Mouse (Mus musculus) frontal cortex, postnatal 10 days (tissue): ENCODE data around the gene Ldb1.
"Not testable (repeated sequence)": the region's sequence is repeated elsewhere in the genome, so short reads cannot be mapped to it uniquely, and the experiment has no call there.

Source experiments
- DNase-seq, 2 experiments: peaks; one replicate each; pipeline ENCODE4 v3.0.0; 2022; ENCODE audit warnings: low spot score in 2 of 2, mixed read lengths in 1 of 2

Ldb1 gene

GRCm38 (mm10) chr19:46028747-46029320 lies 16.2 kb downstream of the Ldb1 start:
- DNase-seq = no peak

DNA sequence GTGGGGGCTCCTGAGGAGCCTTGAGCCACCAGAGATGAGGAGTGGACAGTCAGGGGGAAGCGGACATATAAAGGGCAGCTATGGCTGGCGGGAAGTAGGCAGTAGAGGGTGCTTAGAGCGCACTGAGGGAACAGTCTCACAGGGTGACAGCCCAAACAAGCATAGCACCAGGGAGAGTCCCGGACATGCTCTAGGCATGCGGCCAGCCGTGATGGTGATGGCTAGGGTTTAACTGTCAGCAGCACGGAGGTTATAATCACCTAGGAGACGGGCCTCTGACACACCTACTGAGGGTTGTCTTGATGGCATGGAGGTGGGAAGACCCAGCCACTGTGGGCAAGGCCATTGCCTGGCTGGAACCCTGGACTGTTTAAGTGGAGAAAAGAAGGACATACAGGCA lies 18.4 kb downstream of the Ldb1 start:
- no peak for DNase-seq

DNA sequence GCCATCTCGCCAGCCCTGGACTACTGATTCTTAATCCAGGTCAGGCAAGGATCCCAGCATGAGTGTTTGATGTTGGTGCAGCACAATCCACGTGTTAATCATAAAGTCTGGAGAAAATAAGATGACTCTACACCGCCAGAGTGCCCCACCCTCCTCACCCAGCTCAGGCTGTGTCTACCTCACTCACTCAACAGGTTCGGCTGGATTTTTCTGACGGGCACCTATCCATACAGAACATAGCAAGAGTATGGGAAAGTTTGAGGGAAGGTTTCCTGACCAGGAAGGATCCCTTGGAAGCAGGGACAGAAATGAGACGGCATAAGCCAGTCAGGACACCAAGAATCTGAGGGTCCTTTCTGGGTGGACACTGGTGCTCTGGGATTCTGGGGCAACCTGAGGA lies 20.1 kb downstream of the Ldb1 start:
- no peak for DNase-seq

- no peak for DNase-seq
These were observed 29.0 kb downstream of the Ldb1 start for GRCm38 (mm10) chr19:46016023-46016422.

GRCm38 (mm10) chr19:46014572-46015178 lies 30.3 kb downstream of the Ldb1 start:
- DNase-seq = peak in 1 of 2 experiments; percentile 83

DNA sequence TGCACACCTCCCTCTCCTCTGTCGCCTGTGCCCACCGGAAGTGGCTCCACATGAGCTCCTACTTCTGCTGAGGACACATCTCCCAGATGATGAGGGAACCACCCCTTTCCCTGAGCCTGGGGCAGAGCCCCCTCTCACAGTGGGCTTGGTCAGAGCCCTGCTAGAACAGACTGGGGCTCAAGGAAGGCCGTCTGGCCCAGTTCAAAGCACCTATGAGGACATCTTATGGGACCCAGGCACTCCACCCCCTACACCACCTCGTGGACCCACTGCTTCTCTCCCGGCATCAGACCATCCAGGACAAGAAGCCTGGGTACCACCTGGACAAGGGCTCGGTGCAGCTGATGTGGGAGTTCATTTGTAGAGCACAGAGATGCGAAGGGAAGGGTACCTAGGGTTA lies 39.3 kb downstream of the Ldb1 start:
- DNase-seq = no peak

DNA sequence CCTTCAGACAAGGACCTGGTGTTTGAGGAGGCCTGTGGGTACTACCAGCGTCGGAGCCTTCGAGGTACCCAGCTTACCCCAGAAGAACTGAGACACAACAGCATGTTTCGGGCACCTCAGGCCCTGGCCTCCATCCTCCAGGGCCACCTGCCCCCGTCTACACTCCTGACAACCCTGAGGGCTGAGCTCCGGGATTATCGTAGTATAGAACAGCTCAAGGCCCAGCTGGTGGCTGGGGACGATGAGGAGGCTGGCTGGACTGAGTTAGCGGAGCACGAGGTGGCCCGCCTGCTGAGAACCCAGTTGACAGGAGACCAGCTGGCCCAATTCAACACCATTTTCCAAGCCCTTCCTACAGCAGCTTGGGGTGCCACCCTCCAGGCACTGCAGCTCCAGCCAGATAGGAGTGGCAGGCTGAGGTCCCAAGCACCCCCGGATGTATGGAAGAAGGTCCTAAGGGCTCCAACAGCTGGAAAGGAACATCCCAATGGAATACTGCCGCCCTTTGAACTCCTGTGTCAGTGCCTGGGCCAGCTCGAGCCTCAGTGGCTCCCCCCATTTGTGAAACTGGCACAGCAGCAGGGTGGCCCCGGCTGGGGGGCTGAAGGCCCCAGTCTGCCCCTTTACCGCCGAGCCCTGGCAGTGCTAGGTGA lies 40.1 kb downstream of the Ldb1 start:
- DNase-seq = no peak

DNA sequence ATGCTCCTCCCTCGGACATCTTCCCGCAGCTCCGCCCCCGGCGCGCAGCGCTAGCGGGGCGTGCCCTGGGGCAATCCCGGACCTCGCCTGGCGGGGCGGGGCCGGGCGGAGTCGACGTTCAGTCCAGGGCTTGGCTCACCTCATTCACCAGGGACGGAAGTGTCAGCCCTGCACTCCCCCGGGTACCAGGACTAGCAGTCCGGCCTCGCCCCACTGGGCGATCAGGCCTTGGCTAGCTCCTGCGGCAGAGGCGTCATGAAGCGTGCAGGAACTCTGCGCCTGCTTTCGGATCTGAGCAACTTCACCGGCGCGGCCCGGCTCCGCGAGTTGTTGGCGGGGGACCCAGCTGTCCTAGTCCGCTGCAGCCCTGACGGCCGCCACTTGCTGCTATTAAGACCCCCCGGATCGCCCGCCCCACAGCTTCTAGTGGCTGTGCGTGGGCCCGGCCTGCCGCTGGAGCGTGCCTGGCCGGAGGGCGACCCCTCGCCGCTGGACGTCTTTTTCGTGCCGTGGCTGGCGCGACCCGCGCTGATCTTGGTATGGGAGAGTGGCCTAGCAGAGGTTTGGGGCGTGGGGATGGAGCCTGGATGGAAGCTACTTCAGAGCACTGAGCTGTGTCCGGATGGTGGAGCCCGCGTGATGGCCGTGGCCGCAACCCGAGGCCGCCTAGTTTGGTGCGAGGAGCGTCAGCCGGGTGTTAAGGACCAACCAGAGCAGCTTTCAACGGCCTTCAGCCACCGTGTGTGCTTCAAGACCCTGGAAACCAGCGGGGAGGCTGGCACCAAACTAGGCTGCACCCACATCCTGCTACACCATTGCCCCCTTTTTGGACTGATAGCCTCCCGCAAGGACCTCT lies 41.4 kb downstream of the Ldb1 start, which contains the start of gene Hps6:
Gene Hps6, plus strand, starts transcription at position 138 of the 856 bp plus-strand sequence.
- DNase-seq = peak in 1 of 2 experiments; percentile 49

DNA sequence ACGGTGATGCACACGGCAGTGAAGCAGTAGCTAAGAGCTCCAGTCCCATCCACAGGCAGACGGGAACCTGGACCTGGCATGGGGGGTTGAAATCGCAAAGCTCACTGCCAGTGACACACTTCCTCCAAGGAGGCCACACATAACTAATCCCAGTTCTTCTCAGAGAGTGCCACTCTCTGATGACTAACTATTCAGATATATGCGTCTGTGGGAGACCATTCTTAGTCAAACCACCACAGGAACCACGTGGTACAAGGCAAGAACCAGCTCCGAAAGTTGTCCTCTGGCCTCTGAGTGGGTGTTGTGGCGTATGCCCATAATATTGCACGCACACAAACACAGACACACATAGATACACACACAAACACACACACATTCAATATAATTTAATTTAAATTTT lies 42.7 kb downstream of the Ldb1 start:
- DNase-seq = no peak

- DNase-seq = no peak
These were observed 45.6 kb downstream of the Ldb1 start for GRCm38 (mm10) chr19:45999378-45999777.

GRCm38 (mm10) chr19:45998694-45999217 lies 46.3 kb downstream of the Ldb1 start:
- DNase-seq = no peak

GRCm38 (mm10) chr19:45997785-45998693 lies 47.0 kb downstream of the Ldb1 start, which contains the start of gene Armh3:
Gene Armh3, minus strand, starts transcription at chr19:45998488.
- DNase-seq = peak; percentile 83 to 91

DNA sequence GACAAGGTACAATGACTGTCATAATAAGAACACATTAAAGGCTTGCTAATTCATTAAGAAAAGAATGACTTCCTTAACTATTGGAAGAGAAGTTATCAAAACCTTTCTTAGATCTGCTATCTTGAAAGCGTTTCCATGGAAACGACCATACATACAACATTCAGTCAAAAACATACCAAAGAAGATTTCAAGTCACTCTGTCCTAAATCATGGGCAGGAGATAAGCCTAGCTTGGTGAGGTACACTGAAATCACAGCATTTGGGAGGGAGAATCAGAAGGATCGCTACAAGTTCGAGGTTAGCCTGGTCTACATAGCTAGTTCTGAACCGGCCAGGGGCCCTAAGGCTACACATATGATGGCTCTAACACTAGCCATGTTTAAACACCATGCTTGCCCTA lies 47.6 kb downstream of the Ldb1 start:
- DNase-seq = no peak

DNA sequence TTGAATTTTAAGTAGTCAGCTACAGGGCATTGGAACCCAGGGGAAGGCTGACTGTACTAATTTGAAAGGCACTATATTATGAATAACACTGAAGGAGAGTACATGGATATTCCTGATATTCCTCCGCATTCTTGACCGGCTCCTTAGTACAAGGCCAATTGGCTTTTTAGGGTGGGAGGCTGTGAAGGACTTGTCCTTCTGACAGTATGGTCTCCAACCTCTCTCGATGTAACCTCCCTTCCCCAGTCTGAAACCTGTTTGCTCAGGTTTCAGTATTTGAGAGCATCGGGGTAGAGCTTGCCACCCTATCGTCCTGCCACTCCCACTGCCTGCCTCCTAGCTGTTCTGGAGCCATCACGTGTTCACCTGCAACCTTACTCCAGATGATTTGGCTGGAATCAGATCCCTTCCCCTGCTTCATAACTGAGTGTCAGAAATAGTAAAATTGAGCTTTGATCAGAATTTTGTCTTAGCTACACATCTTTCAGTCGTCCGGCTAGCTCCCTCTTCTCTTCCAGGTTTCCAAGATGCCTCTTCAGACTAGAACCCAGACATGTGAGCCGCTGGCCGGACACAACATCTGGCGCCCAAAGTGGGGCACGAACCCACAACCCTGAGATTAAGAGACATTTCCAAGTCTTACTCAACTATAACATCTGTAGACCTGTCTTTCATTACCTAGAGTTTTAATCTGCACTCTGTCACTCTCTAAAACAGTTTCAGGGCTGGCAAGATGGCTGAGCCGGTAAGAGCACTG lies 50.9 kb downstream of the Ldb1 start:
- no peak for DNase-seq

- DNase-seq = not testable (repeated sequence)
These were observed 51.6 kb downstream of the Ldb1 start for GRCm38 (mm10) chr19:45993441-45993840.

DNA sequence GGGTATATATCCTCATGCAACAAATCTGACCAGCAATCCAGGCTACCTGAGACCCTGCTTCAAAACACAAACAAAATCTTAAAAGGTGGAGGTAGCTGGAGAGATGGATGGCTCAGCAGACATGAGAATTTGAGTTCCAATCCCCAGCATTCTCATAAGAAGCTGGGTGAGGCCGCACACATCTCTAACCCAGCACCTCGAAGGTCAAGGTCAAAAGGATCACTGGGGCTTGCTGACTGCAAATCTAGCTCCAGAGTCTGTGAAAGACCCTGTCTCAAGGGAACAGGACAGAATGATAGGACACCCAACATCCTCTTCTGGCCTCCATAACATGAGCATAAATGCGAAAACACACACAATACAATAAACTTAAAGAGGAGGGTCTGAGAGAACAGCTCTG lies 53.8 kb downstream of the Ldb1 start:
- DNase-seq = no peak

DNA sequence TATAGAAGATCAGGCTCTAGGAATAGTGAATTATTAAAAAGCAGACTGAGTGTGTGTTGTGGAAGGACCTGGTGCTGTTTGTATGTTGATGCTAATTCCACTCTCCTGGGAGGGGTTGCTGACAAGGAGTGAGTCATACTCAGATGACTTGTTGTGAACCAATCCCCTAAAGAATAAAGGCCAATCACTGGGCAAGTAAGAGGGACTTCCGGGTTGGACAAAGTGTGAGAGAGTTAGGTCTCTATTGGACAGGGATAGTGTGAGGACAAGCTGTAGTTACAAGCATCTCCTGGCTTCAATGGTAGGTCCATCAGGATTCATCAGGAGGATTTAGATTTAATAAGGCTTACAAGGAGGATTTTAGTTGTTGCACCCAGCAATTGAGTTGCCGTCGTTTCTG lies 56.8 kb downstream of the Ldb1 start:
- no peak for DNase-seq

DNA sequence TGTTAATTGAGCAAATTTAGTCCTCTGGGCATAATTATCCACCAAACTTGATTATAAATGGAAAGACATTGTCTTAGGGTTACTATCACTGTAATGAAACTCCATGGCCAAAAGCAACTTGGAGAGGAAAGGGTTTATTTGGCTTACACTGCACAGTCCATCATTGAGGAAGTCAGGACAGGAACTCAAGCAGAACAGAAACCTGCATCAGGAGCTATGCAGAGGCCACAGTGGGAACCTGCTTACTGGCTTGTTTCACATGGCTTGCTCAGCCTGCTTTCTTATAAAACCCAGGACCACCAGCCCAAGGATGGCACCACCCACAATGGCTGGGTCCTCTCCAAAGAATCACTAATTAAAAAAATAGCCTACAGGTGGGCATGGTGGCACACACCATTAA lies 60.6 kb downstream of the Ldb1 start:
- no peak for DNase-seq
